Mouse (Mus musculus): ENCODE results near the gene Rbfox3.

The Rbfox3 gene

DNA sequence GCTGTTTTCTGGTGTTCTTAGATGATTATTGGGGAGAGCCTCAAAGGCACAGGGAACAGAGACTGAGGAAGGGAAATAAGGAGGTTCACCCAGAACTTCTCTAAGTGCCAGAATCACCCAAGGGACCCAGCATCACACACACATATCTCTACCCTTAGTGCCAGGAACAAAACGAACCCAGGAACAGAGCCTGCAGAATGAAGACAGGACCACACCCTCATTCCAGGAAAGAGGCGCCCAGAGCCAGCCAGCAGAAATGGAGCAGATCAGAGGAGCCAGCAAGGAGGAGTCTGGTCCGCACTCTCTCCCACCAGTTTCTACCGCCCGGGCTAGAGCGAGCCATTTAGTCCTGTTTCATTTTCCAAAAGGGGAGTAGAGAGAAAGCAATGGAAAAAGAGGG, 358.4 kb downstream of the Rbfox3 start:
- DNase-seq (ENCODE audit: low spot score in 2 of 2) = no peak

DNA sequence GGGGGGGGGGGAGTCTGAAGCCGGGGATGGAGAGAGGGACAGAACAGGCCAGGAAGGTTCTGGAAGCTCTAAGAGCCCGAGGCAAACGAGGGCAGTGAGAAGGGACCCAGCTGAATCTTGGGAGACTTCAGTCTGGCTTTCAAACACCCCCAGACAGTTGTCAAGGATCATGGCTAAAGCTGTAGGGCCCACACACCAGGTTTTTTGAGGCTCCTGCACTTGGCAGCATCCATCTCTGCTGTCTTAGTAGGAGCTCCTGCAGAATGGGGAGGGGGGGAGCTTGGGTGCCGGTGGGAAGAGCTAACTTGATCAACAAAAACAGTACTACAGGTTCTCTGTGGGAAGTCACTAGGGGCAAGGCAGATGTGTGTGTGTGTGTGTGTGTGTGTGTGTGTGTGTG, 358.9 kb downstream of the Rbfox3 start:
- DNase-seq (ENCODE audit: low spot score in 2 of 2) = no peak

DNA sequence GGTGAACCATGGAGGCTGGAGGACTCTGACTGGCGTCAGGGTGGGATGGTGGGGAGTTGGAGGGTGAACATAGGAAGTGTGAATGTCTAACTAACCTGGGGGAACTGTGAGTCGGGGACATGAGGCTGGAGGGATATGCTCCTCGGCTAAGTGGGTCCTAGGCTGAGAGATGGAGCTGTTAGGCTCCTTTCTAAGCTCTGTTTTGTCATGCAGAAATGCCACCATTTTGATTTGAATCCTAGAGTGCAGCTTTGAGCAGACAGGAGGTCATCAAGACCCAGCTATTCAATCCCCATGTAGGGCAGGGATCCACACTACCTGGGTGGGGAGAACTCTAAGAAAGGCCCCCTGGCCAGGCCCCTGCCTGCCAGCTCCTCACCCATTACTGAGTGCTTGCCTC, 359.7 kb downstream of the Rbfox3 start:
- no peak for DNase-seq (ENCODE audit: low spot score in 2 of 2)

DNA sequence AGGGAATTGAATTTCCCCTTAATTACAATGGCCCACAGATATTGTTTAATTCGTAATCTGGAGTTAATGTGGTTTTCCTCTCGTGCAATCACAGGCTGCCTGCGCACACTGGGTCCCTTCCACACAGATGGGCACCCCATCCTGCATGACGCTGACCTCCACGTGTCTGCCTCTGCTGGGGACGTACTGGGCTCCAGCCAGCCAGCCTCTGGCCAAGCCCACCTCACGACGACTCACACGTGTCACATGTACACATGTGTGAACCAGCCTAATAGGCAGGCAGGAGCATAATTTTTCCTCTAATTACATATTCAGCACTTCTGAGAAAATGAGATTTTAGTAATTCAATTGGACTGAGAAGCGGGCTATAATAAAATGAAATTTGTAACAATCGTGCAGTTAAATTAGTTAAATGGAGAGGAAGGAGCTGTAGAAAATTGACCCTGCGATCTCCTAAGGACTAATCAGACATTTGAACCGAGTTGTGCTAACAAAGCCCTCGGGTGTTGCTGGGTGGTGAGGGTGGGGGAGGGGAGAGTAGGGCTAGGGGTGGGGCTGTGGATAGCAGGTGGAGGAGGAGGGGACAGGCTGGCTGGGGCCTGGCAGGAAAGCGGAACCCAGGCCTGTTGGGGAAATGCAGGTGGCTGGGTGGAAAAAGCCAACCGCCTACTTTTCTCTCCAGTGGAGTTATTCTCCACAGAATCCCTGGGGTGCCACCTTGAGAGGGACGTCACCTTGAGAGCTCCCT, 360.4 kb downstream of the Rbfox3 start:
- DNase-seq (ENCODE audit: low spot score in 2 of 2) = no peak

DNA sequence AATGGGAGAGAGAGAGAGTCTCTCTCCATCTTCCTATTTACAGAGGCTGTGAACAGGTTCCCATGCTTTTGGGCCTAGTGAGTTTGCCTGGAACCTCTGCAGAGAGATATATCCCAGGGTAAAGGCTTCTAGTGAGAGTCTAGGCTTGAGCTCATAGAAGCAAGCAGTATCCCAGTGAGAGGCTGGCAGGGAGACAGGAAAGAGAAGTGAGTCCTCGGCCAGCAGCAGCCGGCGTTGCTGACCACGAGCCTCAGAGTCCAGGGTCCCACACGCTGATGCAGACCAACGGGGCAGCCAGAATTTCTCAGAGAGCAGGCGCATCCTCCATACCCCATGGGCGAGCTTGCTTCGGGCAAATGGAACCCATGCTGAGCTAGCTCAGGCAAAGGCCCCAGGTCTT, 363.2 kb downstream of the Rbfox3 start:
- no peak for DNase-seq (ENCODE audit: low spot score in 2 of 2)

DNA sequence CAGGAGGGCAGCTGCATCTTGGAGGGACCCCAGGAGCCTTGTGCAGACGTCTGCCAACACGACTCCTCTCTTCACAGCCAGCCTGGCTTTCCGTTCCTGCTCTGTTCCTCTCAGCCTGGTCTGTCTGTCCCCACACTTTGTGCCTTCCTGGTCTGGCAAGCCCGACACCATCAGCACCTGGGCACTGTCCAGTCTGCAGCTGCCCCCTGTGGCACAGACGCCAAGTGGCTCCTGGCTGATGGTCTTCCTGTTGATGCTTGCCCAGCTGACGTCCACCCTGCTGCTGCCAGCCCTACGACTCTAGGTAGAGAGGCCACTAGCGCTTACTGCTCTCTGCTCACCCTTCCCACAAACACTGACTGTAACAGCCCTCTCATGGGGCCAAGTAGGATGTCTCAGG, 365.1 kb downstream of the Rbfox3 start:
- DNase-seq (ENCODE audit: low spot score in 2 of 2) = no peak

DNA sequence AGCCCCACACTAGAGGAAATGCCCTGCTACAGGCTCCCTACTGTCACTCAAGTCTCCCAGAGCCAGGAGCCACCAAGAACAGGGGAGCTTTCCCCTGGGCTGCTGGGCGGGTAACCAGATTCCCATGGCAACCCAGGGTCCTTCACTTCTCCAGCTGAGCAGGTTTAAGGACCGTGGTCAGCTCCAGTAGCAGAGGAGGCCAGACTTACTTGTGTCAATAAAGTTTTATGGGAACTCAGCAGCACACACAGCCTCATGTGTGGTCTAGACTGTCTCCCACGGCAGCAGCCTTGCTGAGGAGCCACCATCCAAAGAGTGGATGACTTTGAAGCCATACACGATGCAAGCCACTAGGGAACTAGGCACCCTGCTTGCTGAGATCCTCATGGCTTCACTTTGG, 365.7 kb downstream of the Rbfox3 start:
- DNase-seq (ENCODE audit: low spot score in 2 of 2) = no peak

DNA sequence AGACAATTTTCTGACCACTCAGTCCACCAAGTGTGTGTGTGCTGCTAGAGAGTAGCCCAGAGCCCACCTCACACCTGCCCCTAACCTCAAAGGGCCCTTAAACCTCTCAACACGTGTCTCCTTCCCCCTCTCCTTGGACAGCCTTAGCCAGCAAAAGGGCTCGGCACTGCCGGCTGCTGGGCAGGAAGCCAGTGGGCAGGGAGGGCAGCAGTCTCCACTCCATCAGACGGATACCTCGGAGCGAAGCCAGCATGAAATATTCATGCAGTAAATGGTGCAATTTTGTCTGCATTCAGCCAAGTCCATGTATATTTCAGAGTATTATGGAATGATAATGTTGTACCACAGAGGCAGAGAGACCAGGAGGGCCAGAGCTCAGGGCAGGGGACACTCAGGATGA, 366.8 kb downstream of the Rbfox3 start:
- DNase-seq (ENCODE audit: low spot score in 2 of 2) = no peak

DNA sequence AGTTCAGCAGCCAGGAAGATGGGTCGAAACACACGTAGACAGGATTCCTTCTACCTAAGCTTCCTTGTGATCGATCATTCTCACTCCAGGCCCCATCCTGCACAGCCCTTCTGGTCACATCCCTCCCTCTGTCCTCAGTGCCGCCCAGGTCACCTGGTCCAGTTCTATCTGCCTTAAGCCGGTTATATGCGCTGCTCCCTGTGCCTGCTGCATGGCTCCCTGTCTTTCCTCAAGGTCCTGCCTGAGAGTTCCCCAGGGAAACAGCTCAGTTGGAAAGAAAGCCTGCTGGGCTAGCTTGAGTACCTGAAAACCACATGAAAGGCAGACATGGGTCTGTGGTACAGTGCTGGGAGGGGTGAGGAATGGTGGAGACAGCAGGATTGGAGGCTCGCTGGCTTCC, 368.5 kb downstream of the Rbfox3 start:
- DNase-seq (ENCODE audit: low spot score in 2 of 2) = no peak

DNA sequence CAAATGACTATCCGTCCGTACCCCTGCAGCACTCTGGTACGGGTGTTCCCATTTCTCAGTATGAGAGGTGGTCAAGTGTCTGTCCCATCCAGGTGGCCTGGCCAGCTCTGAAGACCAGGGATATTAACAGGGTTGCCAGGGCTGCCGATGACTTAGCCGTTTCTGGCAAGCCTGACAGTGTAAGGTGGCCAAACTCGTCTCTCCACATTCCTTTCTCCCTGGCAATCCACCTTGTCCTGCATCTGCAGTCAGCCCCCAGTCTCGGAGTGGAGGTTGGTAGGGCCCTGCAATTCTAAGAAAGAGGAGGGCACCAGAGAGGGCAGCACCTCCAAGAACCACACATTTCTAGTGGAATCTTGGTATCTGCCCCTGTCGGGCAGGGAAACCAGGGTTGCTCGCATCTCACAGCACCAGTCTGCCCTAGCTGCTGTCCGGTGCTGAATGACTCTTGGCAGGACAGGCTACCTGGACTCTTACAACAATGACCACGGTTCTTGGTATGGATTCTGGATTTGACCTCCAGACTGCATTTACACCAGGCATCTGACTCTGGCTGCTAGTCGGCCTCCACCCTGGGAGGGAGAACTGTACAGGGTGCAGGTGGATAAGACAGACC, 370.9 kb downstream of the Rbfox3 start:
- DNase-seq (ENCODE audit: low spot score in 2 of 2) = peak; percentile 20 to 32

DNA sequence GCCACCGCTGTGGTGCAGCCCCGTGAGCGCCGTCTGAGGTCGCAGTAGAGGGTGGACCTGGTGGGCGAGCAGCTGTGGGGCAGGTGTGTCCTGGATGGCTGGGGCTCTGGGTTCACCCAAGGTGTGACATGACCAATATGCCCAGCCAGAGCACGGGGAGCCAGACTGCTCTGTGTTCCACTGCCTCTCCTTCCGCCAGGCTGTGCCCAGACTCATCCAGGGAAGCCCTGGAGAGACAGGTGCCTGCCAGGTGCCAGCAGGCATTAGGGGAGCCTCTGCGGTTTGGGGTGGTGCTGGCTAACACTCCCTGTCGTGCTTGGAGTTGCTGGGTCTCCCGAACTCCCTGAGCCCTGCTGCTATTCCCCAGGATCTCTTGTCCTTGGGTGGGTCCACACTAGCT, 373.4 kb downstream of the Rbfox3 start:
- DNase-seq (ENCODE audit: low spot score in 2 of 2) = no peak

DNA sequence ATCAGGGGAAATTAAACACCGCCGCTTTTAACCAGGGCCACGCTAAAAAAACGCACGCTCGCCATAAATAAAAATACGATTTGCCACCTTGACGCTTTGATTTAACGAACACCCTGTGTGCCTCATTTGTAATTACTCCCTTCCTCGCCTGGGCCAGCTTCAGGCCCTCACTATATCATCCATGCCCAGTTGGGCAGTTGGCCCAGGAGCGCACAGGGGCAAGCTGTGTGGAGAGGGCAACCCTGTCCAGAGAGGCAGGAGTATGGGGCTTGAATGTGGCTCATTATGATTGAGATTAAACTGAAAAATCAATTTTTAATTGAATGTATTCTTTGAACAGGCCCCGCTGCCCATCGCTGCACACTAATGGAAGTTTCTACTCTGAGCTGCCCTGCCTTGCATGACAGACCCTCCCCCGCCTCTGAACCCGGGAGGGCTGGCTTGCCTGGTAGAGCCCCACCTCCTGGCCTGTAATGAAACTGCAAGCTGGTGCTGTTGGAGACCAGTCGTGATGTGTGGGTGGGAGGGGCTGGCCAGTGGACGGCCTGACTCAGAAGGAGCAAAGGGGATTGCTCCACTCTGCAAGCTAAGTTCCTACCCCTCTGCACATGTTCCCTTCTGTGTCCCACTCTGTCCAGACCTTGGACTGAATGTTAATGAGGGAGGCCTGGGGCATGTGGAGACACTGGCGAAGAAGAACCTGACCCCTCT, 376.9 kb downstream of the Rbfox3 start:
- peak in 1 of 2 experiments; percentile 11 for DNase-seq (ENCODE audit: low spot score in 2 of 2)

DNA sequence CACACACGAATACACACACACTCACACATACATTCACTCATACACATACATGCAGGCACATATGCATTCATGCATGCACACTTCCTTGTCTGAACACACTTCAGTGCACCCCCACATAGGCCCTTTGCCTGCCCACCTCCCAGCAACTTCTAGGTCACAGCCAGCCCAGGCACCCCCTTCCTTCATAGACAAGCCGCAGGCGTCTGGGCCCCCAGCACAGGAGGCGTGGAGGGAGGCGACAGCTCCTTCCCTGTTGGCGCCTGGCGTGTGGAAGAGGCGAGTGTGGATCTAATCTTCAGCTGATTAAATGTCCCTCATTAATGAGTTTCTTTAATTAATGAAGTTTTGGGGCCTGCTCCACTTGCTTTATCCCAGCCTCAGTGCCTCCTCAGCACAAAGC, 381.1 kb downstream of the Rbfox3 start:
- DNase-seq (ENCODE audit: low spot score in 2 of 2) = no peak

DNA sequence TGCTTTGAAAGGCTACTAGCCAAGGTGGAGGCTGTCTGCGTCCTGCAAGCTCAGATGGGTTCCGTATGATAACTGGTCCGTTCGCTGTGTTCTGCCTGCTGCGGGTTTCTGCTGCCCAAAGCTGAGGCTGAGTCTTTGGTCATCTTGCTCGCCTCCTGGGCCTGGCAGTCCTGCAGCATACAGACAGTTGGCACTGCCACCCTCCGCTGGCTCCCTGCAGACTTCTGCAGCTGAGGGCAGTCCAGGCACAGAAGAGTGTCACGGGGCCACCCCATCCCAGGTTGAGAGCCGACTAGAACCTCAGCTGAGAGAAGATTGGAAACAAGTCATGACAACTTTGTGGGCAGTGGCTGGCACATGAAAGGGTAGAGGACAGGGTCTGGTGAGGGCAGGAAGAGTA, 382.6 kb downstream of the Rbfox3 start:
- no peak for DNase-seq (ENCODE audit: low spot score in 2 of 2)

DNA sequence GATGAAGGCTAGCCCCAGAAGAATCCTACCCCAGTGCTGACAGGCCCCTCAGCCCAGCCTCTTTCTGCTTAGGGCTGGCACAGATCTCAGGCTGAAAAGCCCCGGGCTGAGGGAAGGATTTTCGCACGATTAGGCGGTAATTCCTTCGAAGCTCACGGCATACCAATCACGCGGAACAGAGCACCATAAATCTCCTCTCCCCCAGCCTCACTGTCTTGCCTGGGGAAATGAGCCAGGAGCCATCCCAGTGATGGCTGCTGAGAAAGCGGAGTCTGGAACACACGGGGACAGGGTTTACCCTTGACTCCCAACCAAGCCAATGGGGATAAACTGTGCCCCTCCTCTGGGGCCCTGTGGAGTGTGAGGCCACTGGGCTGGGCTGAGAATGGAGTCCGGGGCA, 386.3 kb downstream of the Rbfox3 start:
- DNase-seq (ENCODE audit: low spot score in 2 of 2) = no peak

DNA sequence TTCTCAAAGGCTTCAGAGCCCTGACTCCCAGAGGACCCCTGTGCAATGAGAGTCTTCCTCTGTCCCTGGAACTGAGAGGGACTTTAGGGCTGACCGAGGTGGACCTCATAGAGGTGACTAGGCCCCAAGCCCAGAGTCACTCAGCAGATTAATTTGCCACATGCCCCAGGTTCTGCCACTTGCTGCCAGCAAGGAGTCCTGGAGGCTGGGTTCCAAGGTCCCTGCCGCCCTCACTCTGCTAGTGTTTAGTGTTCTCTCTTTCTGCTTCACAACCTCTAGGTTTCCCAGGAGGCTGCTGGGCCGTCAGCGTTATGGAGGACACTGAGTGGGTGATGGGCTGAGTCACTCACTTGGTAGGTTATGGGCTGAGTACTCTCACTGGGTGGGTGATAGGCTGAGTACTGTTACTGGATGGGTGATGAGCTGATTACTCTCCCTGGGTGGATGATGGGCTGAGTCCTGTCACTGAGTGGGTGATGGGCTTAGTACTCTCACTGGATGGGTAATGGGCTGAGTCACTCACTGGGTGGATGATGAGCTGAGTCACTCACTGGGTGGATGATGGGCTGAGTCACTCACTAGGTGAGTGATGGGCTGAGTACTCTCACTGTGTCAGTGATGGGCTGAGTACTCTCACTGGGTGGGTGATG, 387.8 kb downstream of the Rbfox3 start:
- DNase-seq (ENCODE audit: low spot score in 2 of 2) = no peak

DNA sequence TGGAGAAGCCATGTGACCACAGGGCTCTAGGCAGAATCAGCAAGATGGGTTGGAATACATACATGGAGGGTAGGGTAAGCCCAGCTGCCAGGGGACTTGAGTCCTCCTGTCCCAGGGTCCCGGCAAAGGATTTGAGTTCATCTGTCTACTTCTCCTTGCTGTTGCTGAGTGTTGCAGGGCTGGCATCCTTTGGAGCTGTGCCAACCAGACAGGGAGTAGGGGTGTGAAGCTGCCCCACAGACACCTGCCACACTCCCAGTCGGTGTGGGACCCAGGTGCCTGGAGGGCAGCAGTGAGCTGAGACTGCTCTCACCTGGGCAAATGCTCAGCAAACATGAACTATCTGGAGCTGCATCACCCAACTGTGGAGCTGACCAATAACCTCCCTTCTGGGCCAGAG, 390.5 kb downstream of the Rbfox3 start:
- DNase-seq (ENCODE audit: low spot score in 2 of 2) = no peak

DNA sequence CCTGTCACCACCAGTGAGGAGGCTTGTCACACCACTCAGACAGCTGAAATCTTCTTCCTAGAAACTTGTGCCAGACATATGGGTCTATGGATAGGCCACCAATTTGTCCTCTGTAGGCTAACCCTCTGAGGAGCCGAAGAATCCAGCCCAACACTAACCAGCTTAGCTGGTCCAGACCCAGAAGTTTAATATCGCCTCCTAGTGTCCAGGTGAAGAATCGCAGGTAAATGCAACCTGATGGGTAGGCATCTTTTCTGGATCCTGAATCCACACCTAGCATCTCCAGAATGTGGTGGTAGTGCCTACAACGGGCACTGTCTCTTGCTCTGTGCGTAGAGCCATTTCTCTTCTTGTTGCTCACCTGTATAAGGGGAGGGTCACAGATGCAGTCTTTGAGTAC, 391.1 kb downstream of the Rbfox3 start:
- no peak for DNase-seq (ENCODE audit: low spot score in 2 of 2)

DNA sequence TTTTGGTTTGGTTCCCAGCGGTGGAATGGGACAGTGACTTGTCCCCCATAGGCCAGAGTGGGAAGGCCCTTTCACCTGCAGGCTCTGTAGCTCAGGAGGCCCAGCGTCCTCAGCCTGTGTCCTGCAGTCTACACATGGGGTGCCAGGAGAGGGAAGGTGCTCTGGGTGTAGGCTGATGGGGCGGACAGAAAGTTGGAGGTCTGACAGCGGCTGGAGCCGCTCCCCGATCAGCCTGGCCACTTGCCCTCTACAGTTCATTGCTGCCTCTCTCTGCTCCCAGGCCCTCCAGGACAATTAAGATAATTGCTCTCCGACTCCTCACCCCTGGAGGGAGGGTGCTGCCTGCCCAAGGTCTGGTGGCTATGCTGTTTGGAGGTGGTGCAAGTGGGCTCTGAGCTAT, 392.7 kb downstream of the Rbfox3 start:
- no peak for DNase-seq (ENCODE audit: low spot score in 2 of 2)

DNA sequence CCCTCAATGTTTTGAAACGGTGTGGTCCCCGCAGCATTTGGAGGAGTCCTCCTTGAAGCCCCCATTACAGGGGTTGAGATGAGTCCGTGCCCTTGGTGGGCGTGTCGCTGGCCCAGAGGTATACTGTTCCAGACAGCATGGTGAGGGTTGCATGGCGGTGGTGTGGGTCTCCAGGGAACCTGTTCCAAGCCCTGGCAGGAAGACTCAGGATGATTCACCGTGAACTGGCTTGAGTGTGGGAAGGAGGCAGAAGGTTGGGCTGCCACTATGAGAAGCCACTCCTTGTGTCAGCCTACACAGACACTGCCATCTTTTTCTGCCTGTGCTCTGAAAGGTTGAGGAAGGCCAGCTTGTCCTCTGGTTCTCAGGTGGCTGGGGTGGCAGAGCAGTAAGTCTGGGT, 393.5 kb downstream of the Rbfox3 start:
- no peak for DNase-seq (ENCODE audit: low spot score in 2 of 2)

DNA sequence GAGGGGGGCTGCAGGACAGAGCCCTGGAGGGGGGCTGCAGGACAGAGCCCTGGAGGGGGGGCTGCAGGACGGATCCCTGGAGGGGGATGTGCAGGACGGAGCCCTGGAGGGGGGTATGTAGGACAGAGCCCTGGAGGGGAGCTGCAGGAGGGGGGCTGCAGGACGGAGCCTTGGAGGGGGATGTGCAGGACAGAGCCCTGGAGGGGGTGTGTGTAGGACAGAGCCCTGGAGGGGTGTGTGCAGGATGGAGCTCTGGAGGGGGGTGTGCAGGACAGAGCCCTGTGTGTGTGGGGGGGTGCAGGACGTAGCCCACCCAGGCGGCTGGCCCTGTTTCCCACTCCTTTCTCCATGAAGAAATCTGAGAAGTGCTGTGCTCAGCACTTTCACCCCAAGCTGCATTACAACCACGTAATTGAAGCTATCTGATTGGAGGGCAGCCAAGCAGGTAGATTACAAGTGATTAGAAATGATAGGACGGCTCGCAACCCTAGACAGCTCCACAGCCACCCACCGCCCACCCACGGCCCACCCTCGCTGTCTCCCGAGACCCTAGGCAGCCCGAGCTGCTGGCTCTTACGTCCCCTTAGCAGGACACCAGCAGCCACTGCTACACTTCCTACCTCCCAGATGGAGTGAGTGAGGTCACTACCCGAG, 399.0 kb downstream of the Rbfox3 start:
- no peak for DNase-seq (ENCODE audit: low spot score in 2 of 2)

DNA sequence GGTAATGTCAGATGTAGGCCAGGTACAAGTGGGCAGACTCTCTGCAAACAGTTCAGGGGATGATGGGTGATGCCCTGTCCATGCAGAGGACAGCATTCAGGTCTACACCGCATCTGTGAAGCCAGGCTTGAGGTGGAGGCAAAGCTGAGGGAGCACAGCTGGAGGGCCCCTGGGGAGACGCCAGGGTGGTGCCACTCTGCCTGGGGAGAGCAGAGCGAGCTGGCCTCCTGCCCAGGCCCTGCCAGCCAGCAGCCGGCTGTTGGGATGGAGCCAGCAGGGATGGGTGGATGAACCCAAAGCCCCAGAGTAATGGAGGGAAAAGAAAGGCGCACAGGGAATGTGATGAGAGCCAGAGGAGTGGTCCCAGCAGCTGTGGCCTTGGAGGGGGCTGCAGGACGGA, 399.5 kb downstream of the Rbfox3 start:
- DNase-seq (ENCODE audit: low spot score in 2 of 2) = peak in 1 of 2 experiments; percentile 41
